Mouse (Mus musculus) liver, postnatal 0 days (tissue): ENCODE measurements around the gene Nup107.

Experiments
- CTCF ChIP-seq: sonication (generic); IDR thresholded peaks from 2 replicates; pipeline ENCODE4 v1.5.1; 2016; ENCODE audit warnings: antibody characterized with exemption, low read depth
- EP300 ChIP-seq: IDR thresholded peaks from 2 replicates; pipeline ENCODE4 v1.6.1; 2016; ENCODE audit warnings: antibody characterized with exemption, low read depth, mild to moderate bottlenecking

DNA sequence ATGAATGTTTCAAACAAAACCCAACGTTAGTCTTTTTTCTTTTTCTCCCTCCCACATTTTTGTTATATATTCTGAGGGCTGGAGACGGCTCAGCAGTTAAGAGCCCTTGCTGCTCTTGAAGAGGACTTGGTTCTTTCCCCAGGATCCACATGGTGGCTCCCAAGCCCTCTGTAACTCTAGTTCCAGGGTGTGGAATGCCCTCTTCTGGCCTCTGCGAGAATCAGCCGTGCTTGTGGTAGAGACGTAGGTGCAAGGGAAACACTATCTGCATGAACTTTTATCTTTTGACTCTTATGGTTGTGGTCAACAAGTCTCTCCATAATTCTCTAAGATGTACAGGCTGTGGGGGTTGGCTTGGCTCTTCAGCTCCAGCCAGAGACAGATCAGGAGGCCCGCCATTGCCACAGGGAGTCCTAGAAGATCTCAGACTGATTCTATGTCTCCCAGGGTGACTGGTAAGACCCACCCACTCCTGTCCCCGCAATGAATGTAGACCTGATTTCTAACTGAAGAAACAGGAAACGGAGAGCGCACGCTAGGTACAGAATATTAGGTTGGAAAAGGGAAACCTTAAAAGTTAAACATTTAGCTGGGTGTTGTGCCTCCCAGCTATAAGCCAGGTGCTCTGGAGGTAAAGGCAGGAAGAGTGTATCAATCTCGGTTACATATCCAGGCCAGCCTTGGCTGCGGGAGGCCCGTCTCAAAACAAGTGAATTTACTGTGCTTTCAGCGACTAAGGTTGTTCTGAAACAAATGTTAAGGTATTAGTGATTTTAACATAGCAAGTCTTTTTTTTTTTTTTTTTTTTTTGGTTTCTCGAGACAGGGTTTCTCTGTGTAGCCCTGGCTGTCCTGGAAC lies 61.0 kb downstream of the Nup107 start:
- peak; percentile 88 for TF ChIP-seq CTCF
- TF ChIP-seq EP300: no peak
